Comparison of ENCODE assay signal across 8 mouse cellular contexts in genomic region chr1:165814521-165815278, GRCm38 (mm10). TPM values are rescaled to one million over a fixed set of nuclear protein-coding genes. Genes with fewer than 3 reads are reported as not detected.
DNase-seq lines count a peak whose midpoint lies in the region; ATAC-seq and TF ChIP-seq lines count a peak whose summit lies in the region.

No protein-coding gene starts in this region.

- no peak for TF ChIP-seq CTCF in brain, embryonic 14.5 days (IDR thresholded peaks at IDR 0.05; ENCODE audit: borderline replicate concordance, extremely low read depth, insufficient read depth, insufficient read length)

- H3K27ac ChIP-seq in heart, embryonic 11.5 days (ENCODE audit: low read depth, low read length) = no peak overlapping the region
- no peak overlapping the region for H3K27ac ChIP-seq in heart, embryonic 13.5 days (replicated peaks)
- peak overlapping the region; percentile 92 for H3K27ac ChIP-seq in midbrain, embryonic 10.5 days (replicated peaks)
- no peak overlapping the region for H3K27ac ChIP-seq in liver, embryonic 12.5 days

- ATAC-seq in heart, embryonic 11.5 days (replicated peaks; ENCODE audit: insufficient number of reproducible peaks, low FRiP score, low TSS enrichment) = no peak
- no peak for ATAC-seq in heart, embryonic 13.5 days (ENCODE audit: extremely low read depth, insufficient number of reproducible peaks, low FRiP score, low TSS enrichment)
- ATAC-seq in liver, embryonic 12.5 days = no peak

- no peaks in the 10 kb centered on the region for H3K9me3 ChIP-seq in heart, embryonic 11.5 days (replicated peaks; ENCODE audit: control insufficient read depth, low read length)
- no peaks in the 10 kb centered on the region for H3K9me3 ChIP-seq in heart, embryonic 13.5 days
- H3K9me3 ChIP-seq in midbrain, embryonic 10.5 days (replicated peaks) = no peaks in the 10 kb centered on the region
- no peaks in the 10 kb centered on the region for H3K9me3 ChIP-seq in liver, embryonic 12.5 days (replicated peaks)

- 51% methylated on average over 14 of the region's 14 CpGs for WGBS in heart, embryonic 11.5 days (ENCODE audit: insufficient replicate concordance)
- 50% methylated on average over 14 of the region's 14 CpGs for WGBS in heart, embryonic 13.5 days
- WGBS in midbrain, embryonic 10.5 days = 12% methylated on average over 14 of the region's 14 CpGs
- WGBS in liver, embryonic 12.5 days (ENCODE audit: insufficient replicate concordance) = 56% methylated on average over 14 of the region's 14 CpGs

- no peak overlapping the region for H3K4me2 ChIP-seq in heart, embryonic 11.5 days
- peak overlapping the region; percentile 49 for H3K4me2 ChIP-seq in heart, embryonic 13.5 days
- no peak overlapping the region for H3K4me2 ChIP-seq in liver, embryonic 12.5 days

- TF ChIP-seq POLR2A in brain, embryonic 14.5 days (IDR thresholded peaks at IDR 0.05; ENCODE audit: borderline replicate concordance, extremely low read depth, insufficient read depth, insufficient read length, poor library complexity, severe bottlenecking) = no peak

- DNase-seq in heart, adult 18-20 months = peak; percentile 35 to 38
- DNase-seq in brain, embryonic 14.5 days (ENCODE audit: low read depth) = peak; percentile 90
- peak; percentile 60 for DNase-seq in midbrain, embryonic 10.5 days (ENCODE audit: low spot score)
- DNase-seq in adipocyte (ENCODE audit: low spot score) = no peak
- no peak for DNase-seq in layer of hippocampus, adult 8-10 months (ENCODE audit: low spot score in 2 of 2)

- no peak overlapping the region for H3K9ac ChIP-seq in heart, embryonic 11.5 days (ENCODE audit: low read depth, low read length)
- 0 out of 2 replicates have a peak overlapping the region, but pooled peaks have one; percentile 28 for H3K9ac ChIP-seq in heart, embryonic 13.5 days
- no peak overlapping the region for H3K9ac ChIP-seq in liver, embryonic 12.5 days

- no peak overlapping the region for H3K4me3 ChIP-seq in heart, embryonic 11.5 days (ENCODE audit: low read depth, low read length)
- H3K4me3 ChIP-seq in heart, embryonic 13.5 days = no peak overlapping the region
- peak overlapping the region; percentile 30 for H3K4me3 ChIP-seq in midbrain, embryonic 10.5 days
- no peak overlapping the region for H3K4me3 ChIP-seq in liver, embryonic 12.5 days

- no peaks in the 10 kb centered on the region for H3K27me3 ChIP-seq in heart, embryonic 11.5 days (ENCODE audit: control insufficient read depth, insufficient read depth, low read length)
- H3K27me3 ChIP-seq in heart, embryonic 13.5 days (replicated peaks) = peaks cover 42% of the 10 kb centered on the region
- H3K27me3 ChIP-seq in midbrain, embryonic 10.5 days (ENCODE audit: low read depth, poor library complexity, severe bottlenecking) = peaks cover 78% of the 10 kb centered on the region
- H3K27me3 ChIP-seq in liver, embryonic 12.5 days (replicated peaks) = peaks cover 31% of the 10 kb centered on the region

- peaks cover 20% of the 10 kb centered on the region for H3K4me1 ChIP-seq in heart, embryonic 11.5 days (ENCODE audit: control insufficient read depth, insufficient read depth, low read length)
- H3K4me1 ChIP-seq in heart, embryonic 13.5 days = peaks cover 45% of the 10 kb centered on the region
- peaks cover 80% of the 10 kb centered on the region for H3K4me1 ChIP-seq in midbrain, embryonic 10.5 days
- H3K4me1 ChIP-seq in liver, embryonic 12.5 days = peaks cover 69% of the 10 kb centered on the region

- H3K36me3 ChIP-seq in heart, embryonic 11.5 days (ENCODE audit: control insufficient read depth, insufficient read depth, low read length) = no peaks in the 10 kb centered on the region
- H3K36me3 ChIP-seq in heart, embryonic 13.5 days = no peaks in the 10 kb centered on the region
- no peaks in the 10 kb centered on the region for H3K36me3 ChIP-seq in midbrain, embryonic 10.5 days
- H3K36me3 ChIP-seq in liver, embryonic 12.5 days = no peaks in the 10 kb centered on the region

RNA-seq across cellular contexts. Expression of gene Cd247, which starts 26.2 kb away (rescaled TPM):
- 1 to 10 TPM in 1 of 2 experiments, under 1 TPM in 1; 0.37 to 2.1 TPM for total RNA-seq in heart, adult 18-20 months (2021)
- 0.64 and 0.90 TPM in 2 replicates for polyA plus RNA-seq in heart, embryonic 11.5 days (2014; fragmentation: Nextera tagmentation; extraction: Ambion mirVana)
- 0.79 and 1.0 TPM in 2 replicates for polyA plus RNA-seq in brain, embryonic 14.5 days (2012; rRNA removed)
- 0.42 and 0.55 TPM in 2 replicates for polyA plus RNA-seq in heart, embryonic 13.5 days (2015; fragmentation: Nextera tagmentation; extraction: Ambion mirVana)
- polyA plus RNA-seq in midbrain, embryonic 10.5 days (2016; fragmentation: Nextera tagmentation; extraction: Ambion mirVana) = 1.6 and 2.7 TPM in 2 replicates
- under 1 TPM in 1 of 4 experiments, not detected in 3; 0.43 TPM for total RNA-seq in layer of hippocampus, adult 8-10 months (2022)
- 0.23 and 0.32 TPM in 2 replicates for polyA plus RNA-seq in liver, embryonic 12.5 days (2016; fragmentation: Nextera tagmentation; extraction: Ambion mirVana)

RNA-seq across cellular contexts. Expression of gene Creg1, which starts 51.2 kb away (rescaled TPM):
- total RNA-seq in heart, adult 18-20 months (2021) = 10 to 100 TPM; 88.6 to 92.2 TPM
- polyA plus RNA-seq in heart, embryonic 11.5 days (2014; fragmentation: Nextera tagmentation; extraction: Ambion mirVana) = 108 and 109 TPM in 2 replicates
- 12.4 and 12.8 TPM in 2 replicates for polyA plus RNA-seq in brain, embryonic 14.5 days (2012; rRNA removed)
- polyA plus RNA-seq in heart, embryonic 13.5 days (2015; fragmentation: Nextera tagmentation; extraction: Ambion mirVana) = 105 and 110 TPM in 2 replicates
- 31.7 and 36.1 TPM in 2 replicates for polyA plus RNA-seq in midbrain, embryonic 10.5 days (2016; fragmentation: Nextera tagmentation; extraction: Ambion mirVana)
- total RNA-seq in layer of hippocampus, adult 8-10 months (2022) = 10 to 100 TPM; 27.6 to 49.9 (median 40.4) TPM
- polyA plus RNA-seq in liver, embryonic 12.5 days (2016; fragmentation: Nextera tagmentation; extraction: Ambion mirVana) = 299 and 300 TPM in 2 replicates

Comparison
In these comparisons a context has a peak if more than half of its experiments do, and no peak if none do; other contexts are left out.
1. DNase-seq: peak in heart, adult 18-20 months (2 of 2), brain, embryonic 14.5 days (single experiment) and midbrain, embryonic 10.5 days (single experiment); none in adipocyte (single experiment) and layer of hippocampus, adult 8-10 months (0 of 2).